Mouse (Mus musculus) heart, embryonic 14.5 days (tissue): Measurements from ENCODE around the gene Ccdc181. TPM values are rescaled to one million over a fixed set of nuclear protein-coding genes. Genes with fewer than 3 reads are reported as not detected.

ENCODE experiments used
- ATAC-seq: fragments of 200-750 bp; cut with Nextera tagmentation; 2 replicates; pipeline ENCODE4 v1.8.0; 2017; ENCODE audit warnings: low read depth, moderate TSS enrichment; ENCODE audit not compliant: insufficient number of reproducible peaks, insufficient read depth, low FRiP score
- H3K27ac ChIP-seq, 2 experiments: fragments of 200-500 bp in 1 of 2; fragments of 300-500 bp in 1 of 2; sonication (generic) in 1 of 2; replicated peaks in 1 of 2; 2 replicates each; pipeline ENCODE4 v1.5.1; 2012 to 2014; ENCODE audit warnings: low read depth in 2 of 2, low read length in 2 of 2, control low read depth in 1 of 2, mild to moderate bottlenecking in 1 of 2, mixed read lengths in 1 of 2; ENCODE audit not compliant: control insufficient read depth in 1 of 2, insufficient read depth in 1 of 2
- H3K27me3 ChIP-seq: fragments of 300-500 bp; sonication (generic); 2 replicates; pipeline ENCODE4 v1.6.1; 2014; ENCODE audit warnings: mild to moderate bottlenecking, low read length, control low read depth; ENCODE audit not compliant: control insufficient read depth, insufficient read depth
- H3K36me3 ChIP-seq: fragments of 300-500 bp; sonication (generic); 2 replicates; pipeline ENCODE4 v1.6.1; 2014; ENCODE audit warnings: mild to moderate bottlenecking, control low read depth, low read length, mixed read lengths; ENCODE audit not compliant: control insufficient read depth, insufficient read depth
- H3K4me1 ChIP-seq, 2 experiments: fragments of 200-500 bp in 1 of 2; fragments of 300-500 bp in 1 of 2; sonication (generic) in 1 of 2; 2 replicates each; pipeline ENCODE4 v1.6.1; 2012 to 2014; ENCODE audit warnings: low read length in 2 of 2, control low read depth in 1 of 2, mixed read lengths in 1 of 2; ENCODE audit not compliant: control insufficient read depth in 2 of 2, insufficient read depth in 2 of 2
- H3K4me2 ChIP-seq: fragments of 300-500 bp; sonication (generic); 2 replicates; pipeline ENCODE4 v1.6.1; 2014; ENCODE audit warnings: mild to moderate bottlenecking, low read length
- H3K4me3 ChIP-seq, 2 experiments: fragments of 200-500 bp in 1 of 2; fragments of 300-500 bp in 1 of 2; sonication (generic) in 1 of 2; 2 replicates each; pipeline ENCODE4 v1.5.1; 2012 to 2014; ENCODE audit warnings: low read length in 2 of 2, mild to moderate bottlenecking in 2 of 2, control low read depth in 1 of 2, low read depth in 1 of 2, moderate library complexity in 1 of 2; ENCODE audit not compliant: control insufficient read depth in 1 of 2, insufficient read depth in 1 of 2
- H3K9ac ChIP-seq: fragments of 300-500 bp; sonication (generic); 2 replicates; pipeline ENCODE4 v1.6.1; 2014; ENCODE audit warnings: mild to moderate bottlenecking, low read length
- H3K9me3 ChIP-seq: fragments of 300-500 bp; sonication (generic); 2 replicates; pipeline ENCODE4 v1.6.1; 2016; ENCODE audit warnings: low read length, control low read depth; ENCODE audit not compliant: control insufficient read depth
- WGBS: fragments of 180-500 bp; shearing (Covaris S2); extraction: QIAGEN DNeasy Blood & Tissue Kit; methylation state at CpG from one replicate; pipeline ENCODE4 v1.1.7; 2014; 5-methylcytosine and 5-hydroxymethylcytosine counted together
- polyA plus RNA-seq: library from polyadenylated mRNA; unstranded; fragments of >200 nt; fragmentation: Nextera tagmentation; extraction: Ambion mirVana; gene quantifications from 2 replicates; pipeline ENCODE4 v1.2.1, GENCODE M21; 2014

Ccdc181 gene
- polyA plus RNA-seq, 1 experiment from 2014 or later = 10.2 TPM

DNA sequence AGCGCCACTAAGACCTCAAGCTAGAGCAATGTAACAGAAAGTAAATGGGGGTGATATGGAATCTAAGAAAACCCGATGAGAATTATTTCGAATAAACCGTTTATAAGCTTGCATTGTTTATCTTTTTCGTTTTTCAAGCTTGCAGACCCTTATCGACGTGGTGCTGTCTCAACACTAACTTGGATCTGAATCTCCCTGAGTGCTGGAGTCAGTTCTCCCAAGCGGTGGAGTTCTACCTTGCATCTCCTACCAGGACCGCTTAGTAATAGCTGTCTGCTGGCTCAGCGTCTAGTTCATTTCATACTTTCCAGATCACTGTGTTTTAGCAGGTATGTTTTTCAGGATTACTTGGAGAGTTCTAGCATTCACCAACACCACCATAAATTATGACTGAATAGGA, 32.5 kb downstream of the Ccdc181 start:
- no peaks in the 10 kb centered on the region for H3K9me3 ChIP-seq
- peak overlapping the region; percentile 83 for H3K4me2 ChIP-seq
- H3K36me3 ChIP-seq = peaks cover 21% of the 10 kb centered on the region
- H3K27me3 ChIP-seq = no peaks in the 10 kb centered on the region
- WGBS = 12% methylated on average over 10 of the region's 10 CpGs
- no peak for ATAC-seq
- H3K9ac ChIP-seq = peak overlapping the region; percentile 88
- H3K4me1 ChIP-seq = peaks cover 0 to 4% of the 10 kb centered on the region in 2 experiments; a peak in 2 of 4 replicates
- H3K4me3 ChIP-seq = peak overlapping the region; percentile 95 to 97
- H3K27ac ChIP-seq = no peak overlapping the region

DNA sequence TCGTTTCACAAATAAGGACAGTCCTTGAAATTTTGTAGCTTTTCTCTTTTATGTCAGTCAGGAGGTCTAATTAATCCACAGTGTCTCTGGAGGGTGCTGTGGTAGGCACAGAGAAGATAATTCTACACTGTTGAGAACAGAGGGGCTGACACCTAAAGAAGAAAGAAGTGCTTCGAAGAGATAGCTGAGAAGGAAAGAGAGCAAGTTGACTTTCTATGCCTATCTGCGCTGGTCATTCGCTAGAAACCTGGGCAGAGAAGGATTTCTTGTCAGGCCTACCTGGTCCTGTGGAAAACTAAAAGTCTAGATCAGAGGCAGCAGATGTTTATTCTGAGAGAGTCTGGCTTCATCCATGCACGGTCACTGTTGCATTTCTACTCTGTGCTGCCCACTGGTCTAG, 38.7 kb downstream of the Ccdc181 start:
- ATAC-seq = no peak
- H3K27ac ChIP-seq = no peak overlapping the region
- H3K9me3 ChIP-seq = no peaks in the 10 kb centered on the region
- H3K27me3 ChIP-seq = no peaks in the 10 kb centered on the region
- no peak overlapping the region for H3K9ac ChIP-seq
- H3K36me3 ChIP-seq = peaks cover 18% of the 10 kb centered on the region; the same call in 1 of the 2 replicates
- no peak overlapping the region for H3K4me3 ChIP-seq
- H3K4me2 ChIP-seq = no peak overlapping the region
- H3K4me1 ChIP-seq = peaks cover 5 to 9% of the 10 kb centered on the region in 2 experiments; a peak in 2 of 4 replicates
- WGBS = 83% methylated on average over 5 of the region's 5 CpGs

GRCm38 (mm10) chr1:164315266-164315665, 39.9 kb downstream of the Ccdc181 start:
- peaks cover 10 to 21% of the 10 kb centered on the region in 2 experiments for H3K4me1 ChIP-seq
- no peak overlapping the region for H3K4me3 ChIP-seq
- 70% methylated on average over 8 of the region's 8 CpGs for WGBS
- ATAC-seq = no peak
- peaks cover 18% of the 10 kb centered on the region; the same call in 1 of the 2 replicates for H3K36me3 ChIP-seq
- H3K27me3 ChIP-seq = no peaks in the 10 kb centered on the region
- no peak overlapping the region for H3K4me2 ChIP-seq
- H3K27ac ChIP-seq = no peak overlapping the region
- no peaks in the 10 kb centered on the region for H3K9me3 ChIP-seq
- H3K9ac ChIP-seq = no peak overlapping the region

GRCm38 (mm10) chr1:164316697-164317096, 41.3 kb downstream of the Ccdc181 start:
- H3K27ac ChIP-seq = no peak overlapping the region
- no peaks in the 10 kb centered on the region for H3K27me3 ChIP-seq
- H3K36me3 ChIP-seq = peaks cover 13% of the 10 kb centered on the region; the same call in 1 of the 2 replicates
- H3K4me3 ChIP-seq = no peak overlapping the region
- WGBS = 26% methylated on average over 3 of the region's 3 CpGs
- no peak overlapping the region for H3K4me2 ChIP-seq
- H3K9ac ChIP-seq = no peak overlapping the region
- no peaks in the 10 kb centered on the region for H3K9me3 ChIP-seq
- no peak for ATAC-seq
- H3K4me1 ChIP-seq = peaks cover 19 to 31% of the 10 kb centered on the region in 2 experiments

- no peaks in the 10 kb centered on the region for H3K9me3 ChIP-seq
- H3K4me1 ChIP-seq = peaks cover 19 to 32% of the 10 kb centered on the region in 2 experiments
- no peak overlapping the region for H3K4me3 ChIP-seq
- peaks cover 13% of the 10 kb centered on the region; the same call in 1 of the 2 replicates for H3K36me3 ChIP-seq
- WGBS = 48% methylated on average over 9 of the region's 9 CpGs
- no peaks in the 10 kb centered on the region for H3K27me3 ChIP-seq
- no peak overlapping the region; the same call in 1 of the 2 replicates for H3K9ac ChIP-seq
- ATAC-seq = no peak
- H3K4me2 ChIP-seq = no peak overlapping the region
- H3K27ac ChIP-seq = no peak overlapping the region
Observed at GRCm38 (mm10) chr1:164317261-164317660, 41.9 kb downstream of the Ccdc181 start.

GRCm38 (mm10) chr1:164318474-164318873, 43.1 kb downstream of the Ccdc181 start:
- H3K9me3 ChIP-seq = no peaks in the 10 kb centered on the region
- H3K4me3 ChIP-seq = no peak overlapping the region
- no peak overlapping the region for H3K4me2 ChIP-seq
- H3K27me3 ChIP-seq = no peaks in the 10 kb centered on the region
- H3K9ac ChIP-seq = no peak overlapping the region
- 97% methylated on average over 5 of the region's 5 CpGs for WGBS
- H3K27ac ChIP-seq = no peak overlapping the region
- peaks cover 6% of the 10 kb centered on the region; the same call in 1 of the 2 replicates for H3K36me3 ChIP-seq
- ATAC-seq = no peak
- H3K4me1 ChIP-seq = peaks cover 19 to 32% of the 10 kb centered on the region in 2 experiments

DNA sequence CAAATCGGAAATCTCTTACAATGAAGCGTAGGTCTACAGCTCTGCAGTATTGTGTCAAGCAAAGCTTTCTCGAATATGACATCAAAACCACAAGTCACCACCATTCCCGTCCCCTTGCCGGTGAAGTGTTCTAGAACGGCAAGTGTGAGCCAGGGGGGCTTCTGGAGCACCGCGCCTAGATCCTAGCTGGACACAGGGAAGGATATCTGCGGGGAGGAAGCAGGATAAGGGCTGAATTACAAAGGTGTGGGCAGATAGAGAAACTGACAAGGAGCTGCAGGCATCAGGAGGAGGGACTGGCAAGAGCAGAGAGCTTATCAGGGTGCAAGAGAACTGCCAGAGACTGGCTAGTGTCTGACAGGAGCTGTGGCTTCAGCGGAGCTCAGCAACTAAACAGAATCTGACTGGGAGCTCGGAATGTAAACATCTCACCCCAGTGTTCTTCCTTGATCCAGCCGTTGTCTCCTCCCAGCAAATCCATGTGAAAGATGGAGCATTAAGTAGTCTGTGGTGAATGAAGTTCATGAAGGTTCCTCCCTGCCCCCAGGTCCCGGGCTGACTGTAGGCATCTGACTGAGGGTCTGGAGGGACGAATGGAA, 44.3 kb downstream of the Ccdc181 start:
- no peaks in the 10 kb centered on the region for H3K36me3 ChIP-seq
- no peaks in the 10 kb centered on the region for H3K9me3 ChIP-seq
- peak overlapping the region; percentile 2 to 12; a peak in 3 of 4 replicates for H3K4me3 ChIP-seq
- ATAC-seq = no peak
- H3K9ac ChIP-seq = peak overlapping the region; percentile 63
- 19% methylated on average over 14 of the region's 14 CpGs for WGBS
- peaks cover 19 to 32% of the 10 kb centered on the region in 2 experiments for H3K4me1 ChIP-seq
- peak overlapping the region; percentile 63 for H3K4me2 ChIP-seq
- H3K27ac ChIP-seq = peak overlapping the region; percentile 65 to 74
- H3K27me3 ChIP-seq = no peaks in the 10 kb centered on the region
